Mouse (Mus musculus): Measurements from ENCODE around the gene Eif3f. TPM values are rescaled to one million over a fixed set of nuclear protein-coding genes. Genes with fewer than 3 reads are reported as not detected.
A peak's percentile ranks its signal among the peaks of the same experiment; 100 is the strongest.

Eif3f gene
- polyA plus RNA-seq, 1 experiment from 2014 or later = 79.4 TPM

GRCm38 (mm10) chr7:108954185-108954584 lies 20.0 kb downstream of the Eif3f start:
- Histone ChIP-seq H3K9ac (ENCODE audit: low read length) (no peak overlapping the region), H3K36me3 (ENCODE audit: control insufficient read depth, insufficient read depth, low read length) (no peaks in the 10 kb centered on the region), H3K4me2 (ENCODE audit: low read depth, low read length) (no peak overlapping the region), H3K4me3 (ENCODE audit: low read length) (no peak overlapping the region), H3K27ac (ENCODE audit: low read length) (no peak overlapping the region), H3K27me3 (ENCODE audit: control insufficient read depth, insufficient read depth, low read depth, low read length) (peaks cover 36% of the 10 kb centered on the region), H3K4me1 (replicated peaks; ENCODE audit: control insufficient read depth, insufficient read depth, low read length) (peaks cover 9% of the 10 kb centered on the region), H3K9me3 (ENCODE audit: control insufficient read depth, low read length) (no peaks in the 10 kb centered on the region)
- ATAC-seq (ENCODE audit: low read depth) = no peak
- WGBS = 51% methylated on average over 4 of the region's 4 CpGs

- Histone ChIP-seq H3K36me3 (ENCODE audit: control insufficient read depth, insufficient read depth, low read length) (no peaks in the 10 kb centered on the region), H3K27me3 (ENCODE audit: control insufficient read depth, insufficient read depth, low read depth, low read length) (peaks cover 5% of the 10 kb centered on the region; the same call in 1 of the 2 replicates), H3K4me3 (ENCODE audit: low read length) (no peak overlapping the region), H3K4me1 (replicated peaks; ENCODE audit: control insufficient read depth, insufficient read depth, low read length) (no peaks in the 10 kb centered on the region), H3K9me3 (ENCODE audit: control insufficient read depth, low read length) (no peaks in the 10 kb centered on the region), H3K9ac (ENCODE audit: low read length) (no peak overlapping the region), H3K4me2 (ENCODE audit: low read depth, low read length) (no peak overlapping the region), H3K27ac (ENCODE audit: low read length) (no peak overlapping the region)
- ATAC-seq (ENCODE audit: low read depth) = no peak
- whole genome bisulfite sequencing = 75% methylated on average over 2 of the region's 2 CpGs
Observed at GRCm38 (mm10) chr7:108957734-108958133, 23.5 kb downstream of the Eif3f start.

GRCm38 (mm10) chr7:108965968-108966367 lies 31.8 kb downstream of the Eif3f start:
- Histone ChIP-seq H3K27ac (ENCODE audit: low read length) (no peak overlapping the region), H3K9me3 (ENCODE audit: control insufficient read depth, low read length) (no peaks in the 10 kb centered on the region), H3K4me3 (ENCODE audit: low read length) (no peak overlapping the region), H3K9ac (ENCODE audit: low read length) (no peak overlapping the region), H3K4me2 (ENCODE audit: low read depth, low read length) (no peak overlapping the region), H3K4me1 (replicated peaks; ENCODE audit: control insufficient read depth, insufficient read depth, low read length) (no peaks in the 10 kb centered on the region), H3K27me3 (ENCODE audit: control insufficient read depth, insufficient read depth, low read depth, low read length) (no peaks in the 10 kb centered on the region), H3K36me3 (ENCODE audit: control insufficient read depth, insufficient read depth, low read length) (no peaks in the 10 kb centered on the region)
- 16% methylated on average over 2 of the region's 2 CpGs for WGBS
- ATAC-seq (ENCODE audit: low read depth) = no peak

GRCm38 (mm10) chr7:108966742-108967362 lies 32.6 kb downstream of the Eif3f start:
- Histone ChIP-seq H3K4me1 (replicated peaks; ENCODE audit: control insufficient read depth, insufficient read depth, low read length) (no peaks in the 10 kb centered on the region), H3K9ac (ENCODE audit: low read length) (no peak overlapping the region), H3K27me3 (ENCODE audit: control insufficient read depth, insufficient read depth, low read depth, low read length) (no peaks in the 10 kb centered on the region), H3K27ac (ENCODE audit: low read length) (no peak overlapping the region), H3K9me3 (ENCODE audit: control insufficient read depth, low read length) (no peaks in the 10 kb centered on the region), H3K4me2 (ENCODE audit: low read depth, low read length) (no peak overlapping the region), H3K4me3 (ENCODE audit: low read length) (no peak overlapping the region), H3K36me3 (ENCODE audit: control insufficient read depth, insufficient read depth, low read length) (no peaks in the 10 kb centered on the region)
- peak; percentile 62 for ATAC-seq (ENCODE audit: low read depth)
- WGBS = 22% methylated on average over 7 of the region's 7 CpGs

GRCm38 (mm10) chr7:108968201-108968600 lies 34.0 kb downstream of the Eif3f start:
- no peaks in the 10 kb centered on the region for H3K36me3 ChIP-seq (ENCODE audit: control insufficient read depth, insufficient read depth, low read length)
- no peak overlapping the region for H3K27ac ChIP-seq (ENCODE audit: low read length)
- H3K4me2 ChIP-seq (ENCODE audit: low read depth, low read length) = no peak overlapping the region
- H3K9me3 ChIP-seq (ENCODE audit: control insufficient read depth, low read length) = no peaks in the 10 kb centered on the region
- no peaks in the 10 kb centered on the region for H3K4me1 ChIP-seq (replicated peaks; ENCODE audit: control insufficient read depth, insufficient read depth, low read length)
- WGBS = 30% methylated on average over 6 of the region's 6 CpGs
- no peaks in the 10 kb centered on the region for H3K27me3 ChIP-seq (ENCODE audit: control insufficient read depth, insufficient read depth, low read depth, low read length)
- H3K4me3 ChIP-seq (ENCODE audit: low read length) = no peak overlapping the region
- H3K9ac ChIP-seq (ENCODE audit: low read length) = no peak overlapping the region
- no peak for ATAC-seq (ENCODE audit: low read depth)

GRCm38 (mm10) chr7:108972273-108972672 lies 38.1 kb downstream of the Eif3f start:
- ATAC-seq (ENCODE audit: low read depth) = no peak
- Histone ChIP-seq H3K4me2 (ENCODE audit: low read depth, low read length) (no peak overlapping the region), H3K4me3 (ENCODE audit: low read length) (no peak overlapping the region), H3K9ac (ENCODE audit: low read length) (no peak overlapping the region), H3K27ac (ENCODE audit: low read length) (no peak overlapping the region), H3K27me3 (ENCODE audit: control insufficient read depth, insufficient read depth, low read depth, low read length) (no peaks in the 10 kb centered on the region), H3K36me3 (ENCODE audit: control insufficient read depth, insufficient read depth, low read length) (no peaks in the 10 kb centered on the region), H3K9me3 (ENCODE audit: control insufficient read depth, low read length) (no peaks in the 10 kb centered on the region), H3K4me1 (replicated peaks; ENCODE audit: control insufficient read depth, insufficient read depth, low read length) (no peaks in the 10 kb centered on the region)
- 58% methylated on average over 6 of the region's 6 CpGs for WGBS

- WGBS = 82% methylated on average over 2 of the region's 3 CpGs
- Histone ChIP-seq H3K36me3 (ENCODE audit: control insufficient read depth, insufficient read depth, low read length) (no peaks in the 10 kb centered on the region), H3K4me3 (ENCODE audit: low read length) (no peak overlapping the region), H3K4me1 (replicated peaks; ENCODE audit: control insufficient read depth, insufficient read depth, low read length) (peaks cover 2% of the 10 kb centered on the region; the same call in 1 of the 2 replicates), H3K27me3 (ENCODE audit: control insufficient read depth, insufficient read depth, low read depth, low read length) (no peaks in the 10 kb centered on the region), H3K9ac (ENCODE audit: low read length) (no peak overlapping the region), H3K9me3 (ENCODE audit: control insufficient read depth, low read length) (no peaks in the 10 kb centered on the region), H3K27ac (ENCODE audit: low read length) (0 out of 2 replicates have a peak overlapping the region, but pooled peaks have one; percentile 12), H3K4me2 (ENCODE audit: low read depth, low read length) (no peak overlapping the region)
- peak; percentile 86 for ATAC-seq (ENCODE audit: low read depth)
Observed at GRCm38 (mm10) chr7:108985934-108986708, 51.9 kb downstream of the Eif3f start.

GRCm38 (mm10) chr7:108991207-108991606 lies 57.0 kb downstream of the Eif3f start:
- Histone ChIP-seq H3K4me3 (ENCODE audit: low read length) (no peak overlapping the region), H3K9ac (ENCODE audit: low read length) (no peak overlapping the region), H3K36me3 (ENCODE audit: control insufficient read depth, insufficient read depth, low read length) (no peaks in the 10 kb centered on the region), H3K9me3 (ENCODE audit: control insufficient read depth, low read length) (no peaks in the 10 kb centered on the region), H3K27me3 (ENCODE audit: control insufficient read depth, insufficient read depth, low read depth, low read length) (no peaks in the 10 kb centered on the region), H3K4me2 (ENCODE audit: low read depth, low read length) (no peak overlapping the region), H3K4me1 (replicated peaks; ENCODE audit: control insufficient read depth, insufficient read depth, low read length) (peaks cover 2% of the 10 kb centered on the region; the same call in 1 of the 2 replicates), H3K27ac (ENCODE audit: low read length) (no peak overlapping the region)
- no peak for ATAC-seq (ENCODE audit: low read depth)
- WGBS = 72% methylated on average over 9 of the region's 9 CpGs
